Mouse (Mus musculus) gastrocnemius, postnatal 10 days (tissue): Measurements from ENCODE around the gene Ly6g5b. TPM values are rescaled to one million over a fixed set of nuclear protein-coding genes. Genes with fewer than 3 reads are reported as not detected.
A peak's percentile ranks its signal among the peaks of the same experiment; 100 is the strongest.

Experiments used
- DNase-seq: peaks from one replicate; pipeline ENCODE4 v3.0.0; 2021; ENCODE audit warnings: mixed read lengths
- total RNA-seq, 2 experiments: library from RNA; stranded (reverse); gene quantifications; 2 replicates each; pipeline ENCODE4 v1.2.3; 2021

Gene Ly6g5b
- total RNA-seq, 2 experiments from 2014 or later = 0.34 TPM; not detected in 1

DNA sequence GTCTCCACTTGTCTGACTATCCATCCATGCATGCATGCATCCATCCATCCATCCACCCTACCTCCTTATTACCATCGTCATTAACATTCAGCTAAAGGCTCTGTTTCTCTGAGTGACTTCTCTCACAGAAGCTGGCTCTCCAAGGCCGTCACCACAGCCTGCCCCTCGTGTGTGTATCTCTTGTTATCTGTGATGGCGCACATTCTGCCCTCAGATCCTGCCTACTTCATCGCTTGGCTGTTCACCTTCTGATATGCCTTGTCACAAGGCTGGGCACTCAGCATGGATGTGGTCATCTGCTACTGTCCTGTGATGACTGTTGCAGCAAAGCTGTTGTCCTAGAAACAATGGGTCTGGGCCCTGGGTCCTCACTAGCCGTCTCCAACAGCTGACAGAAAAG is 10.5 kb downstream of the Ly6g5b start:
- no peak for DNase-seq

GRCm38 (mm10) chr17:35104079-35104478 is 11.1 kb downstream of the Ly6g5b start:
- no peak for DNase-seq

GRCm38 (mm10) chr17:35103221-35103690 is 12.0 kb downstream of the Ly6g5b start:
- DNase-seq = no peak

- no peak for DNase-seq
These were observed 12.9 kb downstream of the Ly6g5b start for GRCm38 (mm10) chr17:35102299-35102698.

DNA sequence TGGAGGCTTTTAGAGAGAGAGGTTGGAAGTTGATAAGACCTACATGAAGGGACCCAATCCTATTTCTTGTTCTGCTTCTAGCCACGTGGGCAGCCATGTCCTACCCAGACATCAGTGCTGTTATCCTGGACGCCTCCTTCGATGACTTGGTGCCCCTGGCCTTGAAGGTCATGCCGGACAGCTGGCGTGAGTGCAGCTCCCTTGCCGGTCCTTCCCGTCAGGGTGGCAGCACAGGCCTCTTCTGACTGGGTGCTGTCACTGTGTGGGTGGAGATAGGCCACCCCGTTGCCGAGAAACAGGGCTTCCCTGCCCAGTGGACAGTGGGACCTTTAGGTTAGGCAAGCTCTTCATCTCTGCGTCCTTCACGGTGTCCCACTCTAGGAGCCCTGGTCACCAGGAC is 14.1 kb downstream of the Ly6g5b start:
- no peak for DNase-seq

DNA sequence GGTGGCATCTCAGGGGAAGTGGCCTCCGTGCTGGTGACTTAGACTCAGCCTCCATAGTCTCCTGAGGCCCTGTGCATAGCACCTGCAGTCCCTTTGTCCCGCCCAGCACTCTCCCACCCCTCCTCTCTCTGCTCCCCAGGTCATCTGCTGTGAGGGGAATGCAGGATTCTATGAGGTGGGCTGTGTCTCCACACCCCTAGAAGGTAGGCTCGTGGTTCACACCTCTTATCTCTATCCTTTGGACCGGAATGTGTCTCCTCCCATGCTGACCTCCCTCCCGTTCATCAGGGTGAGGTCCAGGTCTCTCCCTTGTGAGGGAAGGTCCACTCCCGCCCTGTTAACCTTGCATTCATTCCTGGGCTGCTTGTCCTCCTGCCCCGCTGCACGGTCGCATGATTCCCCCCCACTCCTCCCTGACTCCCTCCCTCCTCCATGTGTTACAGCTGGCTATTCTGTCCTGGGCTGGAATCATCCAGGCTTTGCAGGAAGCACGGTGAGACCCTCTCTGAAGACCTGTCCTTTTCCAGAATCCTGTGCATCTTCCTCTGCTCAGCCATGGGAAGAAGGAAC is 14.9 kb downstream of the Ly6g5b start:
- DNase-seq = no peak

GRCm38 (mm10) chr17:35097164-35097655 is 18.0 kb downstream of the Ly6g5b start:
- DNase-seq = no peak

- no peak for DNase-seq
These were observed 18.6 kb downstream of the Ly6g5b start for GRCm38 (mm10) chr17:35096597-35096996.

- no peak for DNase-seq
These were observed 20.5 kb downstream of the Ly6g5b start for GRCm38 (mm10) chr17:35094475-35095365.

DNA sequence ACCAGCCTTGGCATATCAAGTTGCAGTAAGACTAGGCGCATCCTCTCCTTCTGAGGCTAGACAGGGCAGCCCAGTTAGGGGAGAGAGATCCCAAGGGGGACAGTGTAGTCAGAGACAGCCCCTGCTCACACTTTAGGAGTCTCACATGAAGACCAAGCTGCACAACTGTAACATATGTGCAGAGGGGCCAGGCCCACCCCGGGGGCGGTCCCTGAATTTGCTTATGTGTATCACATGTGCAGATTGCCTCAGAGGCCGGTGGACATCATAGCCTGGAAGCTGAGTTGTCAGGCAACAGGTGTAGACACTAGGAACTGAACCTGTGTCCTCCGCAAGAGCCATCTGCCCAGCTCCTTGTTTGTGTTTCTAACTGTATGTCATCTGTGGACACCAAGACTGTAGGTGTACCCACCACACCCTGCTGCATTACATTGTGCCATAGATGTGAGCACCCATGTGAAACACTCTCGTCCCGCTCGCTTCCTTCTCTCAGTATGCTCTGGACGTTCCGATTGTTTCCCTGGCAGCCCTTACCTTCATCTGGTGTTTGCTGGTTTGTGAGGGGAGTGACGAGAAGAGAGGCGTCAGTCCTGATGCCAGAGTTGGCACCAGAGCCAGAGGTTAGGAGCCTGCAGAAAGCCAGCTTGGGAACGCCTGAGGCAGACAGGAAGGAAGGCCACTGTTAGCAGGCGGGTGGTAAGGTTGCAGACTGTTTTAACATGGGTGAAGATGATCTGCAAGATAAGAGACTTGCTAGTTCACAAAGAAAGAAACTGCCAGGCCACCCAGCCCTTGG is 22.6 kb downstream of the Ly6g5b start:
- no peak for DNase-seq

DNA sequence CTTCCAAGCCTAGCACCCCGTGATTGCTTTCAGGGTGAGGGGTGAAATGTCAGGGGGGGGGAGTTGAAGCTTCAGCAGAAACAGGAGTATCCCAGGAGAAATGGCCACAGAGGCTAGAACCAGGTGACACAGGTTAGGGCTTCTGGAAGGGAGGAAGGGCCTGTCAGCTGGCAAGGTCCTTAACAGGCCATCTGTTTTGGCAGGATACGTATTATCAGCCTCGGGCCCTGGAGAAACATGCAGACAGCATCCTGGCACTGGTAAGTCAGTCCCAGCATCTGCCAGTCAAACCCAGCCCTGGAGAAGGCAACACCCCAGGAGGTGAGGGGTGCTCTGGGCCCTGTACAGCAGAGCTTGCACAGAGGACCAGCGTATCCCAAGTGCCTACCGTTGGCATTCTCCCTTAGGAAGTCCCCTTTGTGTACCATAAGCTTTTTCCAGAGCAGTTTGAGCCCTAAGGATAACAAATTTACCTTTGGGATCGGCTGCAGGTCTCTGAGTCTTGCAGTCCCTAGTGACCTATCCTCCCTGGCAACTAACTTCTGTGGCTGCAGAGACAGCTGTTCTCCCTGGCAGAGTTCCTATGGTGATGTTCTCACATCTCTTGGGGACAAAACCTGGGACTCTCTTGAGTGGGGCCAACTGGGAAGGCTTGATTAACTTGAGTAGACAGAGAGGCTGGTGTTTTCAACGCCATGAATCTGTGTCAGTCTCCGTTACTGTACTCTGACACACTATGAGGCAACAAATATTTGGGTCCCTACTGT is 24.9 kb downstream of the Ly6g5b start:
- DNase-seq = no peak

- peak; percentile 93 for DNase-seq
These were observed 26.2 kb downstream of the Ly6g5b start, which contains the start of gene Abhd16a for GRCm38 (mm10) chr17:35088825-35089644. Gene Abhd16a (plus strand): TSS chr17:35089263.

DNA sequence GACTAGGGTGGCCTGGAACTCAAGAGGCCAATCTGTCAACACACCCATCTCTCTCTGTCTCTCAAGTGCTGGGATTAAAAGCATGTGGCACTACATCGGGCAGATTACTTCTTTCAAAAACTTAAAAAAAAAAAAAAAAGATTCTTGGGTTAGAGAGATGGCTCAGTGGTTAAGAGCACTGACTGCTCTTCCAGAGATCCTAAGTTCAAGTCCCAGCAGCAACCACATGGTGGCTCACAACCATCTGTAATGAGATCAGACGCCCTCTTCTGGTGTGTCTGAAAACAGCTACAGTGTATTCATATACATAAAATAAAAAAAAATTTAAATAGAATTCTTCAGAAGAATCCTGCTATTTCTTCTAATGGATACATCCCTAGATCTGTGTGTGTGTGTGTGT is 27.1 kb downstream of the Ly6g5b start:
- DNase-seq = no peak

DNA sequence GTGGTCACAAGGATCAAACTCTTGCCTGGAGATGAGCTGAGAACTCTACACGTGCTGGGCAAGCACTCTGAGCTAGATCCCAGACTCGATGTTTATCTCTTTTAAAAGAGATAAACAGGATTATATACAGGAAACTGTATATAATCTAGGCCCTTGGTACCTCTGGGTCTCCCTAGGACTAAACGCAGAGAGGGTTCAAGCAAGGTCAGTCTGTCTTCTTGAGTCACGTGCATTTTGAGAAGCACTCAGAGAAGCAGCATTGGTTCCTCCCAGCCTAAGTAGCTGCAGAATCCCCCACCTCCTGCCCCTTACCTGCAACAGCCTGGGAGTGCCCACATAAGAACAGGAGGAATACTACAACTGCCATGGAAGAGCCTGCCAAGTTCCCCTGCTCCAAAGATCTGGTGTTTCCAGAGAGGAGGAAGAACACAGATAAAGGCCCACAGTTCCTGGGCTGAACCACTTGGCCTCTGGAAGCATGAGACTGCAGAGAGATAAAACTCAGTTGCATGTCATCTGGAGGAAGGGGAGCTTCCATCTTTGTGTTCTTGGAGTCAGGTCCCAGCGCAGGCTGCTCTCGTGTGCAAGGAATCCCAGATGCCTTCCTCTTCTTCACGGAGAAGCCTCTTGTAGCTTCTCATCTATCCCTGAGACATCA is 29.9 kb downstream of the Ly6g5b start, which contains the start of gene Ly6g6f:
TSS of gene Ly6g6f (minus strand) at position 403 of the 658 bp plus-strand sequence.
- no peak for DNase-seq

DNA sequence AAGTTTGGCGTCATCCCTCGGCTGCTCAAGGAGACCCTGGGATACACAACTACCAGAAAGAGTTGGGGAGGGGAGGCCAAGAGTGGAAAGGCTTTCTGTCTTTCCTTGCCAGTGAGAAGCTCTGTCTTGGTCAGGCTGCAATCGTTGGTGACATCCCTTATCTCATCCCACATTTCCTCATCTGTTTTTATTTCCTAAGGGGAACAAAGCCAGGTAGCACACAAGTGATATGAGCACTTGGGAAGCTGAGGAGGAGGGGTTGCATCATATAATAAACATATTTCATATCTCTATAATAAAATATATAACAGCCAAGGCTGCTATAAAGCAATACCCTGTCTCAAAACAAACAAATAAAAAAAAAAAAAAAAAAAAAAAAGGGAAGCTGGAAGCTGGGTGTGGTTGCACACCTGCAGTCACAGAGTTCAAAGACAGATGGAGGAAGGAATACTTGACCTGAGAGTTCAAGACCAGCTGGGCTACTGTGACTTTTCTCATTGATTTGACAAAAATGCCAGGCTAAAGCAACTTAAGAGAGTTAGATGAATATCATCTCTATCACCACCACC is 31.2 kb downstream of the Ly6g5b start:
- no peak for DNase-seq

GRCm38 (mm10) chr17:35082841-35083576 is 32.2 kb downstream of the Ly6g5b start:
- no peak for DNase-seq

GRCm38 (mm10) chr17:35080710-35081109 is 34.5 kb downstream of the Ly6g5b start:
- no peak for DNase-seq

GRCm38 (mm10) chr17:35080248-35080647 is 35.0 kb downstream of the Ly6g5b start:
- no peak for DNase-seq

DNA sequence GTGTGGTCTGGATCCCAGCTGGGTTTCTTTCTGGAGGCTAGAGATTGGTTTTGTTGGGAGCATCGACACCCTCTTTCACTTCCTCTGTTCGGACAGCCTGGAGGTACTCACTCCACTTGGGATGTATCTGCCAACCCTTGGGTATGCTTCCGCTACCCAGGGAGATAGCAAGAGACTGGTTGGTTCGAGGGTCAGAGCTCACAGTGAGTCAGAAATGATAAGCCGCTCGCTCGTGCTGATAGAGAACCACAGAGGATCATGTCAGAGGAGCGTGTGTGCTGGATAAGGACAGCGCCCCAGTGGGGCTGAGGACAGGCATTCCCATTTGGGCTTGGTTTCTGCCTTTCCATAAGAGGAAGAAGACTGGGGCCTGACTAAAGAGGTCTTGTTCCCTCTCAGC is 35.5 kb downstream of the Ly6g5b start:
- no peak for DNase-seq
